Comparison of ENCODE assay signal across 8 mouse cellular contexts in the genomic region with DNA sequence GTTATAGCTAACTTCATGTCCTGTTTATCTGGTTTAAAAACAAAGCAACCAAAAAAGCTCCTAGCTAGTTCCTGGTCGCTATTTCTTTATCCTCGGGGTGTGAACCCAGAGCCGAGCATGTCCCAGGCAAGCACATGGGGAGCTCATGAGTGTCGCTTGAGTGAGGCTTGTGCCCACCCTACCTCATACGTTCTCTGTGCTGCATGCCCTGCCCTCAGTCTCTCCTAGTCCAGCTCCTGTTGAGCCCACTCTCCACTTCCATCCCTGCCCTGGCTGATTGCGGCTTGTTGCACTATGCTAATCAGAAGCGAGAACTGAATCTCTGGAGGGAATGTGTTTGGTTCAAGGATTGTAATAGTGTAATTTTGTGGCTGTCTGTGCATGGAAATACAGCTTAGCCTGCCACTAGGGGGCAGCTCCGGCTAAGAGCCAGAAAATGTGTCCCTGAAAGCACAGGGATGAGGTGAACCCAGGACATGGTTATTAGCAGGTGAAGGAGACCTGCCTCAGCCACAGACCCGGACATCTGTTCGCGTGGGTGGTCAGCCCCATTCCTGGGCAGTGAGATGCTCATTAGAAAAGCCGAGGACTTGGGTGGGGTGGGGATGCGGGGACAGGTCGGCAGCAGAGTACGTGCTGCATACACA.
A peak's percentile ranks its signal among the peaks of the same experiment; 100 is the strongest.
DNase-seq lines count a peak whose midpoint lies in the region; ATAC-seq and TF ChIP-seq lines count a peak whose summit lies in the region.

No protein-coding gene starts in this region.

- no peaks in the 10 kb centered on the region for H3K9me3 ChIP-seq in kidney, embryonic 15.5 days (replicated peaks)
- no peaks in the 10 kb centered on the region for H3K9me3 ChIP-seq in liver, postnatal 0 days (ENCODE audit: low read length)

- DNase-seq in adipocyte (ENCODE audit: low spot score), result peak; percentile 79
- peak; percentile 45 for DNase-seq in gastrocnemius, postnatal 25 days
- peak; percentile 66 for DNase-seq in liver, postnatal 0 days
- DNase-seq in thymus, postnatal 10 days (ENCODE audit: low spot score in 2 of 2), result peak; percentile 43 to 70

- no peaks in the 10 kb centered on the region for H3K79me2 ChIP-seq in C2C12 (ENCODE audit: control insufficient read depth, insufficient read depth)

- H3K36me3 ChIP-seq in C2C12 (ENCODE audit: control insufficient read depth, insufficient read depth), result no peaks in the 10 kb centered on the region
- no peaks in the 10 kb centered on the region for H3K36me3 ChIP-seq in kidney, embryonic 15.5 days
- H3K36me3 ChIP-seq in liver, postnatal 0 days (replicated peaks; ENCODE audit: insufficient read depth, low read length), result no peaks in the 10 kb centered on the region

- peak; percentile 75 for TF ChIP-seq CTCF in C2C12 (IDR thresholded peaks at IDR 0.05; ENCODE audit: control insufficient read depth, insufficient read depth, insufficient read length)
- TF ChIP-seq CTCF in cortical plate, adult 2 months (IDR thresholded peaks at IDR 0.05; ENCODE audit: extremely low read depth, insufficient read depth, low read length), result peak; percentile 81
- TF ChIP-seq CTCF in liver, postnatal 0 days (IDR thresholded peaks at IDR 0.05; ENCODE audit: low read depth), result peak; percentile 88

- no peak overlapping the region for H3K4me3 ChIP-seq in C2C12 (ENCODE audit: insufficient read depth, poor library complexity, severe bottlenecking)
- H3K4me3 ChIP-seq in cortical plate, adult 2 months (ENCODE audit: insufficient read depth, low read length), result no peak overlapping the region
- no peak overlapping the region for H3K4me3 ChIP-seq in kidney, embryonic 15.5 days (replicated peaks)
- H3K4me3 ChIP-seq in liver, postnatal 0 days (ENCODE audit: low read depth, low read length), result no peak overlapping the region

- no peaks in the 10 kb centered on the region for H3K27me3 ChIP-seq in C2C12 (ENCODE audit: control insufficient read depth, insufficient read depth, insufficient read length)
- H3K27me3 ChIP-seq in kidney, embryonic 15.5 days, result no peaks in the 10 kb centered on the region
- no peaks in the 10 kb centered on the region for H3K27me3 ChIP-seq in liver, postnatal 0 days (ENCODE audit: insufficient read depth, low read length)

- ATAC-seq in kidney, embryonic 15.5 days (replicated peaks; ENCODE audit: low FRiP score), result peak; percentile 40; the same call in 1 of the 2 replicates
- ATAC-seq in liver, postnatal 0 days, result no peak
- peak; percentile 24; the same call in 1 of the 2 replicates for ATAC-seq in neutrophil, adult 5-6 weeks (ENCODE audit: extremely low read depth, insufficient number of reproducible peaks, low FRiP score, poor library complexity, severe bottlenecking)

- no peak overlapping the region for H3K9ac ChIP-seq in kidney, embryonic 15.5 days
- H3K9ac ChIP-seq in liver, postnatal 0 days (replicated peaks), result no peak overlapping the region

- TF ChIP-seq EP300 in liver, postnatal 0 days (IDR thresholded peaks at IDR 0.05; ENCODE audit: low read depth), result no peak

- WGBS in kidney, embryonic 15.5 days, result 59% methylated on average over 15 of the region's 15 CpGs
- WGBS in liver, postnatal 0 days (ENCODE audit: insufficient replicate concordance), result 49% methylated on average over 15 of the region's 15 CpGs

- 0 out of 2 replicates have a peak, but pooled peaks cover 2% of the 10 kb centered on the region for H3K4me1 ChIP-seq in cortical plate, adult 2 months (ENCODE audit: control insufficient read depth, insufficient read depth, low read length)
- H3K4me1 ChIP-seq in kidney, embryonic 15.5 days, result no peaks in the 10 kb centered on the region
- peaks cover 18% of the 10 kb centered on the region; the same call in 1 of the 2 replicates for H3K4me1 ChIP-seq in liver, postnatal 0 days (ENCODE audit: insufficient read depth)

- H3K27ac ChIP-seq in cortical plate, adult 2 months (ENCODE audit: insufficient read depth, low read length), result no peak overlapping the region
- no peak overlapping the region for H3K27ac ChIP-seq in kidney, embryonic 15.5 days
- H3K27ac ChIP-seq in liver, postnatal 0 days (ENCODE audit: low read depth), result no peak overlapping the region

- no peaks in the 10 kb centered on the region for H3K79me3 ChIP-seq in C2C12 (ENCODE audit: low read depth)

- no peak overlapping the region for H3ac ChIP-seq in C2C12 (ENCODE audit: control insufficient read depth, insufficient read length, low read depth)

- no peak overlapping the region for H3K4me2 ChIP-seq in kidney, embryonic 15.5 days
- no peak overlapping the region for H3K4me2 ChIP-seq in liver, postnatal 0 days (ENCODE audit: low read depth, low read length)

- no peak for TF ChIP-seq POLR2A in cortical plate, adult 2 months (IDR thresholded peaks at IDR 0.05; ENCODE audit: extremely low read depth, insufficient read depth, low read length)

TF ChIP-seq in C2C12, 6 proteins besides CTCF, POLR2A, EP300 and RAD21:
- TF ChIP-seq CEBPB (IDR thresholded peaks at IDR 0.05; ENCODE audit: low read depth) (no peak), MYOG (IDR thresholded peaks at IDR 0.05; ENCODE audit: control insufficient read depth, extremely low read depth, insufficient read length) (no peak), MYOD1 (IDR thresholded peaks at IDR 0.05; ENCODE audit: control insufficient read depth, insufficient read length, low read depth) (no peak), USF1 (IDR thresholded peaks at IDR 0.05; ENCODE audit: low read depth) (no peak), FOSL1 (IDR thresholded peaks at IDR 0.05; ENCODE audit: insufficient read depth, low read length, poor library complexity, severe bottlenecking) (no peak), MAX (IDR thresholded peaks at IDR 0.05) (no peak)
TF ChIP-seq in C2C12: peak in this region for 0.
